Mouse (Mus musculus): ENCODE measurements around the gene Pde4d.

Pde4d gene

DNA sequence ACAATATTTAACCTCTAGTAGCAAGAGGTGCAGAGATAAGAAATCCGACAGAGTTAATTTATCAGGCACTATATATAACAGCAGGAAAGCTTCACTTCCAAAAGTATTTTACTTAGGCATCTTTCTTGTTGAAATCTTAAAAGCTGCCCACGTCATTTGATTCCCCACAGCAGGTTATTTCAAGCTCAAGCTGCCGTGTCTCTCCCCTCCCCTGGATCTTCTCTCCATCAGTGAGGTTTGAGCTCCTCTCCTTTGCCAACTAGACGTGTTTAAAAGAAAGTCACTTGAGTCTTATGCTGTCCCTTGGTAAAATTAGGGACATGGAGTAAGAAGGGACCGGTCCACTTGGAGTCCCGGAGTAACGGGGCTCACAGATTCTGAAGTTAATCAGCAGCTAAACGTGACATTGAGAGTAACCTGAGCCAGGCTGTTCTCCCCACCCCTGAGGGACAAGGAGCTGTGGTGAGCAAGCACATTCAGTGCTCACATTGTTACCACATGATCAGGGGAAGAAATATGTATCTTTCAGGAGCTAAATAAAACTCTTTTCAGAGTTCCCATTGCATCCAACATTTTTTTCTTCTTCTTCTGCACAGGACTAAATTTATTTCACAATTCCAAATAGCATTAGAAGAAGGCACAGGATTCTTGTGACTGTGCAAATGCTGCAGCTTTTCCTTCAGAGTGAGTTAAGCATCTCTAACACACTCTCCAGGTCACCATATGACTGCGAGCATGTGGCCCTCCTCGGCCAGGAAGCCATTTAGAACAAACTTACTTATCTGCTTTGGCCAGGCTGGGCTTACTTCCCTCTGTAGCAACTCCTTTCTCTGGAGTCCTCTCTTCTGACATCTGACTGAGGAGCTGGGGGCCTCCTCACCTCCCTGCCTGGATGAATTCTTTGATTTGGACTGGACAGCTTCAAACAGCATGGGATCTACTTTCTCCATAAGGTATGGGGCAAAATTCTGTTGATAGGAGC is at the start of gene Pde4d:
Pde4d (plus strand) TSS at position 833 of the 982 bp plus-strand sequence.
- DNase-seq = peak; percentile 20

DNA sequence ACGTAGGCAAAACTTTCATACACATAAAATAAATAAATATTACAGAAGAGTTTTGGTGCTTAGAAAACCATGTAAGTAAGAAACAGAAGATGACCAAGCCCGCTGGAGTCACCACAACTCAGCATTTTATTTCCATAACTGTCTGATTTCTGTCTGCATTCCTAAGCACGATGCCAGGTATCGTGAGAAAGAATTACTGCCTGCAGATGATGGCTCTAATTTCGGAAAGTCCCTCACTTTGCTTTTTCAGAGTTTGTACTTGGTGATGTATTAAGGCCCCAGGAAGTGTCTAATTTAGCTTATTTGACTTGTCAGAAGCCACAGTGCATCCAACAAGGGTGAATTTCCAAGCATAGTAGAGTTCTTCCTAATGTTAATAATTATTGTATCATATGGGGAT is 46.6 kb upstream of the Pde4d start:
- no peak for DNase-seq

DNA sequence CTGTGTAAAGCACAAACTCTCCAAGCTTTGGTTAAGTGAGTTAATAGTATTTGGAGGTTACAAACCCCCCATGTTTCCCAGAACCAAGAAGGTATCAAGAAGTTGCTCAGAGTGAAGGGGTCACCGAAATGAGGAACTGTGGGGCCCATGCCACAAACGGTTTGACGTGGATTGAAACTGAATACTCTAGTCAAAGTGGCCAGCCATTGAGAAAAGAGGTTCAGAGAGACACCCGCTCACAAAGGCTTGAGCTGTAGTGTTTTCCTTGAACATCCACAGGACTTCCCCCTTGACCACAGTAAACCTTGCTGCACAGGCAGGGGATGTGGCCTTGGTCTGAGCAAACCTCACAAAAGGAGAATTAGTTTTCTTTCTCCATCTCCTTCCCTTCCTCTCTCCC is 45.4 kb upstream of the Pde4d start:
- no peak for DNase-seq

DNA sequence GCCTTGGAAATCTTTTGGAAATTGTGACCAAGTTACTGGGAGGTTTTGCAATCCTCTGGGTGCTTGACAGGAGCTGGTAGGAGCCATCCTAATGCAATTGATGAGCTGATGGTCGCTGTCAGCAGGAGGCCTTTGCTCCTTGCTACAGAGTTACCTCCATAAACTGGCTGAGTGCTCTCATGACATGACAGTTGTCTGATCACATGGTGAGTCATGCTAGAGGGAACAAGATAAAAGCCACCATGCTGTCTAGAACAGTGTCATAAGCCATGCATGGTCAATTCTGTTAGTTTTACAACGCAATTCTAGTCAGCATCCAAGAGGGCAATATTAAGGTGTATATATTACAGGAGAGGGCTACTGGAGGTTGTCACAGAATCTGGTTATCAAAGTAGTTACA is 34.3 kb upstream of the Pde4d start:
- no peak for DNase-seq

DNA sequence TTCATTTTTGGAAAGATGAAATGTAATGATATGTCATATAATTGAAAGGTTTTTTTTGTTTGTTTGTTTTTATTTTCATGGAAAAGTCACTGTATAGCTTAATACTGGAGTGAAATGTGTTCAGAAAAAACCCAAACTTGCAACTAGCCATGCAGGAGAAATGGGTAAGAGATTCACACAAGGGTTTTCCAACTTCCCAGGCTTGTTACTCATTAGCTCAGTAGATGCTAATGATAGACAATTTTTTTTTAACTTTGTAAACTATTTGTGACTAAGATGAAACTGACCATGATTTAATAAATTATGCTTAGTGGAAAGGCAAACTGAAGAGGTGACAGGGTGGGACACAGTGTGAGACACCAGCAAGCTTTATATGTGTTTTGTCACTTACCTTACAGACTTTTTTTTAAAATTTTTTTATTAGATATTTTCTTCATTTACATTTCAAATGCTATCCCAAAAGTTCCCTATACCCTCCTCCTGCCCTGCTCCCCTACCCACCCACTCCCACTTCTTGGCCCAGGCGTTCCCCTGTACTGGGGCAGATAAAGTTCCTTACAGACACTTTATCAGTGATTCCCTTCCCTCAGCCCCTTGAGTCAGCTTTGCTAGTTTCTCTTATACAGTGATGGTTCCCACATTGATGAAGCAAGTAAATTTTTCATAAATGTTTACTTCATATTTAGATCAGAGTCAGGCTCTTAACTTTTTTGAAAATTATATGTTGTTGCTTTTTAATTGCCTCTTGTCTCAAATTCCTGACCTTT is 30.8 kb upstream of the Pde4d start:
- no peak for DNase-seq

DNA sequence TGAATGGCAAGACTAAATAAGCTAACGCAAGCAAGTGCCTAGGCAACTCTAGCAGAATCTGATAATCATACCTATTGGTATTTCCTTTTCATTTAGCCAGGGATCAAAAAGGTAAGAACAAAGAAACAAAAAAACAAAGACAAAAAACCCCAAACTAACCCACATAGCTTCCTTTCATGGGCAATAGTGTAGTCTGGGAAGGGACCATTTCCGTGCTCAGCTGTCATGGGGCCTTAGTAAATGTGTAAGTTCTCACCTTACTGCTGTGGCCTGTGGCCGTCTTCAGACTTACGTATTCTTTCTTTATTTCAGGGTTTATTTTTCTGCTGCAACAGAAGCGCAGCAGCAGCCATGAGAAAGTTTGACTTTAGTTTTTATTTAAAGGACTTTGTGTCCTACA is 23.4 kb upstream of the Pde4d start:
- DNase-seq = no peak

DNA sequence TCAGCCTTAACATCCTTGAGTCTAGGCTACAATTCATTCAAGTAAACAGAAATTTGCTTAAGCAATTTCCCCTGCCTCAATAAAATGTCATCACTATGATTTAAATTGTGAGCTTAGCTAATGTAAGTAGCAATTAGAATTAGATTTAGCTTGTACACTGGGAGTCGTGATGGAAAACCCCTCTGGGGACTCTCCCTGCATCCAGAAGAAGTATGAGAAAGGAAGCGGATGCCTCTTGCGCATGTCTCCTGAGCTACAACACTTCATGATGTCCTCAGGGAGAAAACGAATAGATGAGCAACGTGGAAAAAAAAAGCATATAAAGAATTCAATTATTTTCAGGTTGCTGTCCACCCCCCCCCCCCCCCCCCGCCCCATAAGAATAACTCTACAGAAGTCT is 20.9 kb upstream of the Pde4d start:
- no peak for DNase-seq

DNA sequence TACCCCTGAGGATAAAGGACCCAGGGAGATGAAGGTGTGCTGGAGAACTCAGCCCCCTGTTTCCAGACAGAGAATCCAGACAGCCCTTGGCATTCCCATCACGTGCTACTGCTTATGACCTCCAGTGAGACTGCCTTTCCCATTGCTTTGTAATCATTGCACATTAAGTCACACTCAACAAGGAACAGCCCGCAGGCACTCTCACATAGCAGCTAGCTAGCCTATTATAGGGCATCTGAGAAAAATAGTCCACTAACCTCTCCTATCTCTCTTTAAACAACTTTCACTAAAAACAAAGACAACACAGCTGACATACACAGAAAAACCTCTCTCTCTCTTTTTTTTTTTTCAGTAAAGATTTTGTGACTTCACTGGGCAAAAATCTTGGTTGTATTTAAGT is 20.1 kb upstream of the Pde4d start:
- no peak for DNase-seq

DNA sequence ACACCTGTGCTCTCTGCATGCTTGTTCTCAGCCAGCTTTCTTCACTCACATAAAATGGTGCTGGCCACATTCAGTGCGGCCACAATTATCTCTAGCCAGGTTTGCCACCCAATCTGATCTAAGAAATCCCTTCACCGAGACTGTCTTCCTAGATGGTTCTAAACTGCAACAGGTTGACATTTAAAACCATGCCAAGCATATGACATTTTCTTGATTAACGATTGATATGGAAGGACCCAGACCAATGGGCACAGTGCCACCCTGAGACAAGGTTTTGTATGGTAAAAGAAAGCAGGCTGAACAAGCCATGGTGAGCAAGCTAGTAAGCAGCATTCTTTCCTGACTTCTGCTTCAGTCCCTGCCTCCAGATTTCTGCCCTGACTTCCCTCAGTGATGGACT is 18.0 kb upstream of the Pde4d start:
- DNase-seq = no peak

DNA sequence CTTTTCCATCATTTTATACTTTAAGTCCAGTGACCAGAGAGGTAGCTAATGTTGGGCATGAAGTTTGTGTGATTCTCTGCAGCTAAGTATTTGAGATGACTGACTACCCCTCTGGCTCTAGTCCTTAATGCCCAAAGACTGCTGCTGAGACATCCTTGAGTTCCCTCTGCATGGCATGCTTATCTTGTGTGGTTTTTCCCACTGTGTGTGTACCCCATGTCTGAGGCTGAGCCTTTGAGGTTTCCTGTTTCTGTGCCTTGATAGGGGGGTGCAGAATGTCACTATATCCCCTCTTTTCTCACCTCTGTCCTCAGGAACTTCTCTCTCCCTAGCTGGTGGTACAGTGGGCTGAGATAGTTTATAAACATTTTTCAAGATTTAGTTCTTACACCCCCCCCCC is 14.1 kb upstream of the Pde4d start:
- no peak for DNase-seq

DNA sequence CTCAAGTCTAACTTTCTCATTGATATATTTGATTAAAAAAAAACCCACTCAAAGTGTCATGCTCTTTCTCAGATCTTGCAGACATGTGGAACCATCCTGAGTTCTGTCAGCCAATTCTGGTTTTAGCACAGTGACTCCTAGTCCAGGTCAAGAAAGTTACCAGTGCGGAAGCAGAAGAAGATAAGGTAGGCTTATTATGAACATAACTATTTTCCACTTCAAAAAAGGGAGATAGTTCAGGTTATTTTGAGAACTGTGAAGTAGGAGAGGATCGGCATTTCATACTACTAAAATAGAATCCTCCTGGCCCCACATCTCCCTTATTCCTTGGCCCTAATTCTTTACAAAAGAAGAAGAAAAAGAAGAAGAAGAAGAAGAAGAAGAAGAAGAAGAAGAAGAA is 12.3 kb upstream of the Pde4d start:
- DNase-seq = no peak

DNA sequence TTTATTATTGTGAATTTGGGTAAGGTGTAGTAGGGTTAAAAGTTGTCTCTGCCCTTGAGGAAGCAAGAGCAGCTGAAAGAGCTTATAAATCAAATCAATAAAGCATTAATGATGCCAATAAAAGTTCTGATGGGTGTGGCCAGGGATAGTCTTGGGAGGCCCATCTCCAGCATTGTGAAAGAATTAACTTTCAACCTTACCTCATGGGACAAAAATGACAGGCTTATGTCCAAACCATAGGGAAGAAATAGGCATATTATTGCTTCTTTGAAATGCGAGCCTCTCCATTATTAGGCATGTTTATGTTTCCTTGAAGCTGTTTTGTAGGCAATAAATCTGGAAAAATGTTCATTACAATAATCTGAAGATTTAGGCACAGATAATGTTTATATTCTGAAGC is 10.7 kb upstream of the Pde4d start:
- DNase-seq = no peak

DNA sequence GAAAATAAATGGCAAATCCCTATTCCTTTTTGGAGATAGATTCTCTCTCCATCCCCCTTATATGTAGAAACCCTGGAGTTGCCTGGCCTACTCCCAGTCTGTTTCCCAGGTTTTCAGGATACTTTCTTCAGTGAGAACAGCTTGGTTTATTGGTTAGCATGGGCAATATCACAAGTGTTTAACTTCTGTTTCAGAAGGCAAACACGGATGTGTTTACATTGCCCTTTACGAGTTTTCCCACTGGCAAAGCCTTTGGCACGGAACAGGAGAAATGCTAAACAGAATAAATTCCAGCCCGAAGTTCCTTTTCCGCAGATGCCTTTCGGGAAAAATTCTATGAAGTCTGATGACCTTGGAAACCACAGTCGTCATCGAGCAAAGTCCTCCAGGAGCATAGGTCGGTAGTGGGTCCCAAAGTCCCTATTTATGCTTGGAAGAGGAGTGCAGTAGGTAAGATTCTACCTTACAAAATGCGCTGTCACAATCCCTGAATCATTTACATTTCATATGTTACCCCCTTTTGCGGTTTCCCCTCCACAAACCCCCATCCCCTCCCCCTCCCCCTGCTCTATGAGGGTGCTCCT is 1.3 kb upstream of the Pde4d start:
- DNase-seq = no peak

DNA sequence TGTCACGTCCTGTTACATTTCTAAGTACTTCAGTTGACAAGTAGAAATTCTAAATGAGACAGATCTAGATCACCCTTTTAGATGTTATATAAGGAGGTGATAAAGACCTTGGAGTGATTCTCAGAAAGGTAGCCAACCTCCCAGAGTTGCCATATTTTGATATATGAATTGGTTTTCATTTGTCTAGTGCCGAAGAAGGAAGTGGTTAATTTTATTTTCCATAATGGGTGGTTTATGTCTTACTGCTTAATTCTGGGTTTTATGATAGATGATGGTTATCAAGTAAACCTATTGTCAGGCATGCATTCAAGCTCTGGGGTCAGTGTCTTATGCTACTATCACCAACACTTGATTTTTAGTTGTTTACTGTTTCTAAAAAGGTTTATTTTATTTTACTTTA is 1.4 kb downstream of the Pde4d start:
- no peak for DNase-seq

DNA sequence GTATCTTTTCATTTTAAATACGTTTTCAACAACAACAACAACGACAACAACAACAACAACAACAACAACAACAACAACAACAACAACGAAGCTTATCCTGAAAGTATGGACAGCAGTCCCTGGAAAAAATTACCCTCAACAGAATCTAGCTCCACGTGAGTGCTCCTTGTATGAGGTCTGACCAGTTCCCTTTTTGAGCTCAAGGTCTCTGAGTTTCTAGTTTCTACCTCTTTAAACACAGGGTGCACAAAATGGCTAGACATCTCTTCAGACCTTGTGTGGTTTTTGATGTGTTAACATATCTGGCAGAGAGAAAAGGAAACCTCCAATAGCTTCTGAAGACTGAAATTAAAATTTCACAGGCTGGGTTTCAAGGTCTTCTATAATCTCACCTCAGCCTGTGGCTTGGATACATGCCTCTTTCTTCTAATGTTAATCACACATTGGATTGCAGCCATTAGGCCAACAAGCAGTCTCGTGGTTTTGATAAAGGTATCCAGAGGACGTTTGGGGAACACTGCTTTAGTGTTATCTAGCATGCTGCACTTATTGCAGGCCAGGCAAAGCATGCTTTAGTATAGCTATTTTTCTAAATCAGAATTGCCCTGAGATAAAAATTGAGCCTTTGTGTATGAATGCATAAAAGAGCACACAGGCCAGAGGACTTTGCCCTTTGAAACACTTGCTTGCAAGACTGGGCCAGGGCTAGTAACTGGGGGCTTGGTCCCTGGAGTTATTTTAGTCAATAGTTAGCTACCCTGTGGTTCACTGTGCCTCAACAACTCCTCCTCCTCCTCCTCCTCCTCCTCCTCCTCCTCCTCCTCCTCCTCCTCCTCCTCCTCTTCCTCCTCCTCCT is 3.5 kb downstream of the Pde4d start:
- peak; percentile 14 for DNase-seq

DNA sequence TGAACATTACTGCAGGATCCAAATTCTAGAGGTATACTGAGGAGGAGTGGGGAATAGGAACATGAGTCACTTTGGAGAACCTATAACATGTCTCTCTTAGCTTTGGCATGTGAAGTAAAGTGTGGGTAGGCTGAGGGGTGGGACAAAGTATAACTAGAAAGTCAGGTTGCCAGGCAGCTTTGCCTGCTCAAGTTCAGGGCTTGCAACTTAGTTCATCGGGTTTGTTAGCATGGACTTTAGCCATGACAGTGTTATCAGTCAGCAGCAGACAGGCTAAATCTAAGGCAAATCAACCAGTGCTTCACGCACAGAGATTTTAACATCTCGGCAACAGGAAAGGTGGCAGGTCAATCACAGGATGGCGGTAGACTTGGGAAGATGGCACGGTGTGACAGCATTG is 12.8 kb downstream of the Pde4d start:
- no peak for DNase-seq

DNA sequence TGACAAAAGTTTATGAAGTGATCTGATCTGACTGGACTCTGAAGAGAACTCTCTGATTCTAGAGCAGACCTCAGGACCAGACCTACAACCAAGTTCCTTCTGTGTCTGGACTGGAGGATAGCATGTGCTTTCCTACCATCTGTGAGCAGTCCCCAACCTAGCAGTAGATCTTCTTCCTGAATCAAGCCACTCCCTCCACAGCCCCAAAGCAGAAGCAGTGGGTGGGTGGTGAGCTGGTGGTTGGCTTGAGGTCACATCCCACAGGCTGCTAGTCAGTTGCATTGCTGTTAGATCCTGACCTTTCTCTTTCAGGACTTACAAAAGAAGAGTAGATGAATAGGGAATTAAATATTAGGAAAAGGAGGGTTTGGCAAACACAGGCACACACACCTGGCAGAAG is 16.0 kb downstream of the Pde4d start:
- DNase-seq = no peak

DNA sequence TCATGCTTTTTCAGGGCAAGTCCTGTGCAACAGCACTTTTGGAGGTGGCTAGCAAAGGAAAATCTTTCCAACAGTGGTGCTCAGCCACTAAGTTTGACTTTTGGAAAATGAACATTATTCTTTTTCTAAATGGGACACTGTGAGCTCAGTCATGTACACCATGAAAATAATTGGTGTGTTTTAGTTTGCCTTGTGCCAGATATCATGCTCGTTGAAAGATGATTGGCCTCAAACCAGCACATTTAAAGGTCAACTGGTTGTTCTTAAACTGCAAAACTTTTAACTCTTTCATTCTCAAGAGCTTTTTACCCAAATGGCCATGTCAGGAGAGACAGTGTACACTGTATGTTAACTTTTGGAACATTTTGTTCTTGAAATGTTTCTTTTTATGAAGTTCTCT is 17.3 kb downstream of the Pde4d start:
- no peak for DNase-seq

DNA sequence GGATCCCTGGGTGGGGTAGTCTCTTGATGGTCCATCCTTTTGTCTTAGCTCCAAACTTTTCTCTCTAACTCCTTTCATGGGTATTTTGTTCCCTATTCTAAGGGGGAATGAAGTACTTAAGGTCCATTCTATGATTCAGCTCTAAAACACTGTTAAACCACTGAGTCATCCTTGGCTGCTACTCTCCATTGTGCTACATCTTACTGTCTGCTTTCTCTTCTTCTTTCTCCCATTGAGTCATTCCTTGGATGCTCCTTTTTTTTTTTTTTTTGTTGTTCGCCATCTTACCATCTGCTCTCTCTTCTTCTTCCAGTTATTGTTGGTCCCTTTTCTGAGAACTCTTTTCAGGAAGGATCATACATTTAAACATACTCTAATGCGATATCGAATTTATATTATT is 30.7 kb downstream of the Pde4d start:
- DNase-seq = no peak

DNA sequence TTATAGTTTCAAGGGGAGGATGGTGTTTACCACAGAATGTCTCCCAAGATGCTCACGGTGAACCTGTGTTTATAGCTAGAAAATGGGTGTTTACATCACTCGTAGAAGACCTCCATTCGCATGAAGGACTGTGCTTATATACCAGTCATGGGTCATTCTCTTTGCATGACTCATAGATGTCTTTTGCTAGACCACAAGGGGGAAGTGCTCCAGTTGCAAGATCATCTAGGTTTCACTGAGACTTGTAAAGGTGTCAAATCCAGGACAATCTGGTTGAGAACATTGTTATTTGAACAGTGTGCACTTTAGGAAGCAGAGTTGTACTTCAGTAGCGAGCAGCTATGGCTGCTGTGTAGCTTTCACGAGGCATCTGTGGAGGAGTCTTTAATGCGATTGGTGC is 35.3 kb downstream of the Pde4d start:
- no peak for DNase-seq

DNA sequence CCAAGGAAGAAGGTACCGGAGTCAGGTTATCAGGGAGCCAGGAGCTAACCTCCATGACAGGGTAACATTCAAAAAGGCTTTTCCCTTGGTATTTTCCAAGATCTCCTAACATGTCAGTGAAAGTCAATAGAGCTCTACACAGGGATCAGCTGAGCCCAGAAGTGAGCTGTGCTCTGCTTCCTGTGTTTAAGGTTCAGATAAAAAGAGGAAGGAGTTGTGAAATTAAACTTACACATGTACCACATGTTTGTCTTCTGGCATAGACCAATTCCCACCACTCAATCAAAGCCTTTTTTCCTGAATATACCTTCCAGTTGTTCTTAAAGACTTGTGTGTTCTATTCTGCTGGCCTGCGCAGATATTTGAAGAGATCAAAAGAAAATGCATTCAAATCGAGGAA is 37.3 kb downstream of the Pde4d start:
- DNase-seq = no peak

DNA sequence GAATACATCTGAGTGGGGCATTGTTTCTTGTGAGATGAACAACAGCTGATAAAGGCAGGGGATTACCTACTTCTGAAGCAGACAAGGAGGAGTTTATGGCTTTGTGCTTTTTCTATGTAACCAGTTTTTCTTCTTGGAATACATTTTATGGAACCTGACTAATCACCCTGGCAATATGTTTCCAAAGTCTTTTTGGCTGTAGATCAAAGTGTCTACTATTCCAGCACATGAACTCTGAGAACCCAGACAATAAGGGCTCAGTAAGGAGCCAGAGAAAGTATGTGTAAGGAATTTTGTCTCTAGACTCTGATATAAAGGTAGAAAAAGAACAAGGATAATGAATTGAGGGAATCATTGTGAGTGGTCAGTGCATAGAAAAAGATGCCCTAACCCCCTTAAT is 40.1 kb downstream of the Pde4d start:
- DNase-seq = no peak

DNA sequence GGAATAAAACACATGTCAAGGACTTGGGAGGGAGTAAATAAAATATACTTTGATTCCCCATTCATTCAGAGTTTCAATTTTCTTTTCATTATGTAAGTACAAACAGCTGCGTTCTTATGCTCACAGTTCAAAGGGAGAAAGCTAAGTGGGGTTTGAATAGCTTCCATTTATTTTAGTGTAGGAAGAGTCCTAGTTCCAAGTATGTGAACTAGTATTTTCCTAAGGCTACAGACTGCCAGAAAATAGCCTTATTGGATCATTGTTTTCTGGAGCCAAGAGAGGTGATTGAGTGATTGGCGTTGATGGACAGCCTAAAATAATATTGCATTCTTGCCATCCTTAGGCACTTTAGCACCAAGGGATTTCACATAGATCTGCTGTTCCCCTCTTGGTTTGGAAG is 41.1 kb downstream of the Pde4d start:
- DNase-seq = no peak
